Mouse (Mus musculus): ENCODE data around the gene Krtap16-1.

Krtap16-1 gene

DNA sequence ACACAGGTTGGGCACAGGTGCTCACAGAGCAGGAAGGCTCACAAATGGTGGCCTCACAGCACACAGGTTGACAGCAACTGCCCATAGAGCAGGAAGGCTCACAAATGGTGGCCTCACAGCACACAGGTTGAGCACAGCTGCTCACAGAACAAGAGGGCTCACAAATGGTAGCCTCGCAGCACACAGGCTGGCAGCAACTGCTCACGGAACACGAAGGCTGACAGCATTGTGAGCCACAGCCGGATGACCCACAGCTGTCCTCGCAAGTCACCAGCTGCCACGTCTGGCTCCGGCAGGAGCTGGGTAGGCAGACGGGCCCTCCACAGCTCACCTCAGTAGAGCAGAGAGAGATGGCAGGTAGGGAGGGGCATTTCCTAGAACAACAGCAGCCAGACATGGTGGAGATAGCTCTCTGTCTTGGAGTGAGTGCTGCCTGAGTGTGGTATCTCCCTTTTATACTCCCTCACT is at the start of gene Krtap16-1:
TSS of gene Krtap16-1 (minus strand) at position 418 of the 468 bp plus-strand sequence.
- DNase-seq = no peak

GRCm38 (mm10) chr11:100029768-100030167 is 43.4 kb upstream of the Krtap16-1 start, which contains the start of gene Krt33b:
Krt33b (minus strand) TSS chr11:100029868.
- no peak for DNase-seq

DNA sequence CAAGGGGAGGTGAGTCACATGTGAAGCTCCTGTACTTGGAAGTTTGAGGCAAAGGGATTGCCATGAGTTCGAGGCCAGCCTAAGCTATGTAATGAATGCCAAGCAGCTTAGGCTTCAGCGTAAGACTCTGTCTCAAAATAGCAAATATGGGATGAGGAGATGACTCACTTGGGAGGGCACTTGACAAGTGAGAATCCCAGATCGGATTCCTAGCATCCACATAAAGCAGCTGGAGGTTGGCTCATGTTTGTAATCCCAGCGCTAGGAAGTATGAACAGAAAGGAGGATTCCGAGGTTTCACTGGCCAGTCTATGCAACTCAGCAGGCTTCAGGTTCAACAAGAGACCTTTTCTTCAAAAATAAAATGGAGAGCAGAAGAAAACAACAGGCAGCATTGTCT is 35.0 kb upstream of the Krtap16-1 start:
- no peak for DNase-seq

- no peak for DNase-seq
These were observed 33.1 kb upstream of the Krtap16-1 start for GRCm38 (mm10) chr11:100019466-100019865.

DNA sequence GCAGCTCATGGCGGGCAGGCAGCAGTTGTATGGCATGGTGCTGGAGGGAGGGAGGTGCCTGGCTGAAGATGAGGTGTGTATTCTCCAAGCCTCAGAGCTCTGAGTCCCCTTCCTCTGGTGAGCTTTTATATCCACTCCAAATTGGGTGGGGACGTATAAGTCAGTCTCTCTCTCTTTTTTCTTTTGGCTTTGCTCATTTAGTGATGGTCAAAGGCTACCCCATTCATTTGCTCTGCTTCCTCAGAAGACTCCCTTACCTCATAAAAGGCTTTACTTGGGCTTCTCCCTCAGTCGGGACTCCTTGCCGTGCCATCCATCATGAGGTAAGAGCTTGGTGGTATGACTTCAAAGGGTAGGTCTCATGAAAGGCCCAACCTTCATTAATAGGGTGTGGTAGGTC is 29.7 kb upstream of the Krtap16-1 start, which contains the start of gene Krt33a:
TSS of gene Krt33a (minus strand) at position 101 of the 400 bp plus-strand sequence.
- DNase-seq = no peak

DNA sequence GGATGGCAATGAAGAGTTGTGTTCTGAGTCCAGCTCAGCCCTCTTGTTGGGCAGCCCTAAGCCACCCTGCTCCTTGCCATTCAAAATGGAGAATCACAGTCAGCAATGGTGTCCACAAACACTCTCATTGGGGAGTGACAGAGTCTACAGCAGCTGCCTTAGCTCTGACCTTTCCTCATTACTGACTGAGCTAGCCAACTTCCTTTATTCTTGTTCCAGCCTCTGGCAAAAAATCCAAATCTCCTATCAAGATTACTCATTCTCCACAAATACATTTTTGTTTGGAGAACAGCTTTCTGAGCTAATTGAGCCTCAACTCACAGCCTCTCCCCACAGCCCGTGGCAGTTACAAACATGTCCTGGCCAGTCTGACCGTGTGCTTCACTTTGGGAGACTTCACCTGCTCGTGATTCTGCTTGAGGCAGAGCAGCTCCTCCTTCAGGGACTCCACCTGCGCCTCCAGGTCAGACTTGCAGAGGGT is 27.3 kb upstream of the Krtap16-1 start:
- DNase-seq = no peak

DNA sequence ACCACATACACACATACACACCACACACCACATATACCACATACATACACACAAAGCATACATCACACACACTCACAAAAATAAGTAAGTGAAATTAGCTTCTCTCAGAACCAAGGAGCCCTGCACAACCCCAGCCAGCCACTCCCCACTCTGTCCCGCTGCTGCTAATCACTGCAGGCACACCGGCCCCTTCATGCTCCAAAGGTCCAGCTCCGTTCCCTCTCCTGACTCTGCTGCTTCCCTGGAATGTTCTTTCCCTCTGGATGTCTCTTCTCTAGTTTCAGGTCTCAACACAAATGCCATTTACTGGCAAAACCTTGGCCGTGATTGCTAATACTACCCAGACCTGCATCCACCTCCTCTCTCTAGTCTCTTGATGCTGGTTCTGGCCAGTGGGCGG is 24.3 kb upstream of the Krtap16-1 start:
- DNase-seq = no peak

DNA sequence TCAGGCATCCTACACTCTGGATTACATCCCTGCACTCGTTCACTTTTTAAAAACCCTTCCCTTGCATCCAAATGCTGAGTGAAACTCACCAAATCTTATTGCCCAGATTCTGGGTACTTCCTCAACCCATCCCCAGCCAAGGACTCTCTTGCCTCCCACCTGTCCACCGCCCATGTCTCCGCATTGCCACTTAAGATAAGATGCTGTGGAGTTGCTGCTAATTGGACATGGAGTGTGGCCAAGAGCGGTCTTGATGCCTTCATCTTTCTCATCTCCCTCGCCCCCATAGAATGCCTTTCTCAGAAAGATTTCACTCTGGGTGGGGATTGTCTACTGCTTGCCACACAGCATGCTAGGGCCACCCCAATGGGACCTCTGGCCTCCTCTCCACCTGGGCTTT is 21.9 kb upstream of the Krtap16-1 start:
- no peak for DNase-seq

- DNase-seq = no peak
These were observed 20.2 kb upstream of the Krtap16-1 start for GRCm38 (mm10) chr11:100006624-100007023.

DNA sequence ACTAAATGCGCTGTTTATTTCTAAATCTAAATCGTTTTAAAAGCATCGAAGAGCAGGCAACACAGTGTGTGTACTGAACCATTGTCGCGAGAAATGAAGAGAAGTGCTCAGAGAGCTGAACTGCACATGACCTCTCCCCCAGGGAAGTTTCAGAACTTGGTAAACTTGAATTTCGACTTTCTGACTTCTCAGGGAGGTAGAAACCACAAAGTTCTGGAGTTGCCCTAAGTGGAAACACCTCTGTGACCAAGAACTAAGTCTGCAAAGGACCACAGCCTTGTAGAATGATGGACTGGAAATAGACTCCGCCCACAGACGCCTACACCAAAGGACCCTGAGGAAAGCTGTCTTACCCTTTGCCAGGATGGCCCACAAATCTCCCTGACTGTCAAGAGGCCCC is 19.5 kb upstream of the Krtap16-1 start:
- DNase-seq = no peak

GRCm38 (mm10) chr11:100004846-100005245 is 18.4 kb upstream of the Krtap16-1 start:
- peak; percentile 32 for DNase-seq

DNA sequence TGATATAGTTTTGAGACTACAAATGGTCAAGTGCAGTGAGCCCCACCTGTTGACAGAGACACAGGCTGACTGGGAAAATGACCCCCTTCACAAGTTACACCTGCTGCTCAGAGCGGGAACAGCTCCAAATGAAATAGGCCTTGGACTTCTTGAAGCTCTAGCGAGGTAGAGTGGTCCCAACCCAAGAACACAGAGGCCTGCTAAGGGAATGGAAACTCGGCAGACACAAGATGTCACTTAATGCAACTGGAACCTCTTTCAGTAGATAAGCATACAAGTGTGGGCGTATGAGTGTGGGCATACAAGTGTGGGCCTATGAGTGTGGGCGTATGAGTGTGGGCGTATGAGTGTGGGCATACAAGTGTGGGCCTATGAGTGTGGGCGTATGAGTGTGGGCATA is 12.7 kb upstream of the Krtap16-1 start:
- DNase-seq = no peak

DNA sequence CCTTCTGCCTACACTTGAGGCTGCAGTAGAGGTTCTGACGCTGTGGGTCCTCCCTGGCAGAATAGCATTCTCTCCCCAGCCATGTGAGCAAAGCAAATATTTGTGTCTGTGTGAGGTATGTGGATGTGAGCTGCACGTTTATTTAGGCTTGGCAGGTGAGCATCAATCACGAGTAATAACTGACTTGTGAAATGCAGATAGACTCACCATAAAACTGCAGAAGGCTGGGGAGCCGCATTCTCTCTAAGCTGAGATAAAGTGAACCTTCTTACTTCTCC is 7.9 kb upstream of the Krtap16-1 start:
- DNase-seq = no peak

- no peak for DNase-seq
These were observed 7.4 kb upstream of the Krtap16-1 start, which contains the start of gene Krtap17-1 for GRCm38 (mm10) chr11:99993620-99994383. Krtap17-1 (minus strand) TSS chr11:99993994.

DNA sequence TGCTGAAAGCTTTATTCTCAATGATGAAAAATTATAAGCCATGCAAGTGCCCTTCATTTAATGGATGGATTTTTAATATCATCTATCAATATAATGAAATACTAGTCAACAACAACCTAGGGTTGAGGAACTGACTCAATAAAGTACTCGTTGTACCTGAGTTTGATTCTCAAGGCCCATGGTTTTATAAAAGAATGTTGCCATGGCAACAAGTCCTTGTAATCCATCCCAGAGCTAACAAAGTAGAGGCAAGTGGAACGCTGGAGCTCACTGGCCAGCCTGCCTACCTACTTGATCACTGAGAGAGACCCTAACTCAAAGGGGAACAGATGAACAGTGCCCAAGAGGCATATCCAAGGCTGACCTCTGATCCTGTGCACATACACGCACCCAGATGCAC is 4.2 kb upstream of the Krtap16-1 start:
- no peak for DNase-seq

GRCm38 (mm10) chr11:99989881-99990405 is 3.5 kb upstream of the Krtap16-1 start:
- no peak for DNase-seq

GRCm38 (mm10) chr11:99988530-99988929 is 2.1 kb upstream of the Krtap16-1 start:
- DNase-seq = no peak

DNA sequence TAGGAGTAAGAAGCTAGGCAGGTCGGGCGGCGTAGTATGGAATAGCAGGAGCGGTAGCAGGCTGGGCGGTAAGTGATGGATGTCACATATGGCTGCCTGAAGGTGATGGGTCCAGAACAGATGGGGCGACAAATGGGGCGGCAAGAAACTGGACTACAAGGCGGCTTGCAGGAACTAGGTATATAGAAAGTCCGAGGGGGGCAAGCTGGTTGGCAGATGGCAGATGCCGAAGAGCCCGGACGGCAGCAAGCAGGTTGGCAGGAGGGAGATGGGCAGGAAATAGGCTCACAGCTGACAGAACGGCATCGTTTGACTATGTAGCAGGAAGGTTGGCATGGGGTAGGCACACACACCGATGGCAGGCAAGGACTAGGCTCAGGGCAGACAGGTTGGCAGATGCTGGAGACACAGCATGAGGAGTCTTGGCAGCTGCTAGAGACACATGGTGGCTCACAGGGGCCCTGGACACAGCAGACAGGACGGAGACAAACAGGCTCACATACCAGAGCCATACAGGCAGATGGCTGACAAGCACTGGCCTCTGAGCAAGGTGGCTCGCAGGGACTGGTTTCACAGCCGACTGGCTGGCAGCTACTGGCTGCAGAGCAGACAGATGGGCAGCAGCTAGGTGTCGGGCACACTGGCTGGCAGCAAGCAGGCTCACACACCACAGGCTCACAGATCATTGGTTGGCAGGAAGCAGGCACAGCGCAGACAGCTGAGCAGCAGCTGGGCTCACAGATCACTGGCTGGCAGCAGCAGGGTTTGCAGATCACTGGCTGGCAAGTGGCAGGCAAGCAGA is 905 bp downstream of the Krtap16-1 start:
- no peak for DNase-seq

GRCm38 (mm10) chr11:99983442-99983841 is 3.0 kb downstream of the Krtap16-1 start:
- no peak for DNase-seq

GRCm38 (mm10) chr11:99982731-99983130 is 3.7 kb downstream of the Krtap16-1 start:
- DNase-seq = no peak

DNA sequence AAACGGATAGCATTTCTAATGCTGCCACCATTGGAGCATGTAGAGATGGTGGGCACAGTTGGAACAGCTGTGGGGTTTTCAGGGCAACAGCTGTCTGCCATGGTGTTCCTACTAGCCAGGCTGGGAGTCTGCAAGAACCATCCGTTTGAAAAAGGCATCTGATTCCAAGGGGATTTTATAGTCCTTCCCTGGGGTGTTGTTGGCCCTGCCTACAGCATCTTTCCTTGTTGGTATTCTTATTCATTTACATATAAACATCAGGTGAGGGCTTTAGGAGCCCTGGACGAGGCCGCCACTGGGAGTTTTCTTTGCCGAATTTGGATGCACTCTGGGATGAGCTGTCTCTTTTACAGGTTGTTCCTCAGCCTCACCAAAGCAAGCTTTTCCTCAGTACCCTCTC is 7.4 kb downstream of the Krtap16-1 start, which contains the start of gene Krtap29-1:
TSS of gene Krtap29-1 (minus strand) at position 101 of the 400 bp plus-strand sequence.
- no peak for DNase-seq

DNA sequence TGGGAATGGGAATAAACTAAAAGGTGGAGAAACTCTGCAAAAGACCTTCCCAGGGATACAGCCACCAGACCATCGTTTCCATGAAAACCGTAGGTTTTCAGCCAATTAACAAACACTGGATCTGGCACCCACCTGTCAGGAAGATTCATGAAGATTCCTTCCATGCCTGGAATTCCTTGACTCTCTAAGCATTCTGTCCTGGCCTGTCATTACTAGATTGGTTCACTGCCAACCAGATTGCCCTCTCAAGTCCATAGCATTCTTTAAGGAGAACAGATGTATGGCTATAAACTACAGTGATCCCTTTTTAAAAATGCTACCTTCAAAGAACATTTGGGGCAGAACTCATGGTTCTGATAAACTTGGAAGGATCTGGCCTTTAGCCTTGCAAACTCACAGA is 20.4 kb downstream of the Krtap16-1 start:
- no peak for DNase-seq

GRCm38 (mm10) chr11:99964213-99964612 is 22.2 kb downstream of the Krtap16-1 start:
- DNase-seq = no peak

GRCm38 (mm10) chr11:99948175-99948574 is 38.2 kb downstream of the Krtap16-1 start, which contains the start of gene Krtap9-5:
Krtap9-5 (plus strand) TSS chr11:99948475.
- DNase-seq = no peak
